Mouse (Mus musculus): ENCODE data around the gene Nnmt. TPM values are rescaled to one million over a fixed set of nuclear protein-coding genes. Genes with fewer than 3 reads are reported as not detected.

Nnmt gene
- total RNA-seq, 2 experiments from 2014 or later: 4.2 to 4.6 TPM

- DNase-seq: no peak
- intact Hi-C loops (cut with DNase I): no loop called here
Observed at GRCm38 (mm10) chr9:48638176-48638803, 33.3 kb upstream of the Nnmt start.

- DNase-seq: no peak
- intact Hi-C loops (cut with DNase I): no loop called here
Observed at GRCm38 (mm10) chr9:48637161-48637560, 32.2 kb upstream of the Nnmt start.

GRCm38 (mm10) chr9:48635576-48636350, 30.8 kb upstream of the Nnmt start:
- DNase-seq: peak in 1 of 2 experiments; percentile 0
- intact Hi-C loops (cut with DNase I): no loop called here

- no peak for DNase-seq
- intact Hi-C loops (cut with DNase I): no loop called here
Observed at GRCm38 (mm10) chr9:48633147-48633546, 28.2 kb upstream of the Nnmt start.

- intact Hi-C loops (cut with DNase I): loop anchor here (2.0 to 10.0 kb wide), 4 partner anchors 32 to 354 kb away; no protein-coding TSS in a partner anchor
- no peak for DNase-seq
Observed at GRCm38 (mm10) chr9:48619268-48619667, 14.3 kb upstream of the Nnmt start.

GRCm38 (mm10) chr9:48618589-48618988, 13.6 kb upstream of the Nnmt start:
- DNase-seq: peak; percentile 76 to 78
- intact Hi-C loops (cut with DNase I): loop anchor here (2.0 to 10.0 kb wide), 4 partner anchors 32 to 354 kb away; no protein-coding TSS in a partner anchor

- intact Hi-C loops (cut with DNase I): loop anchor here (2.0 to 10.0 kb wide), 4 partner anchors 31 to 353 kb away; no protein-coding TSS in a partner anchor
- DNase-seq: peak; percentile 74 to 83
Observed at GRCm38 (mm10) chr9:48618111-48618510, 13.2 kb upstream of the Nnmt start.

- intact Hi-C loops (cut with DNase I): loop anchor here (2.0 to 10.0 kb wide), 4 partner anchors 31 to 353 kb away; no protein-coding TSS in a partner anchor
- peak in 1 of 2 experiments; percentile 28 for DNase-seq
Observed at GRCm38 (mm10) chr9:48617511-48618010, 12.6 kb upstream of the Nnmt start.

GRCm38 (mm10) chr9:48613221-48613620, 8.3 kb upstream of the Nnmt start:
- intact Hi-C loops (cut with DNase I): loop anchor here (10.0 kb wide), 1 partner anchor 348 kb away; no protein-coding TSS in a partner anchor
- no peak for DNase-seq

- intact Hi-C loops (cut with DNase I): loop anchor here (10.0 kb wide), 1 partner anchor 348 kb away; no protein-coding TSS in a partner anchor
- DNase-seq: no peak
Observed at GRCm38 (mm10) chr9:48612542-48612941, 7.6 kb upstream of the Nnmt start.

- no peak for DNase-seq
- intact Hi-C loops (cut with DNase I): loop anchor here (10.0 kb wide), 1 partner anchor 346 kb away; no protein-coding TSS in a partner anchor
Observed at GRCm38 (mm10) chr9:48611032-48611431, 6.1 kb upstream of the Nnmt start.

GRCm38 (mm10) chr9:48609734-48610133, 4.8 kb upstream of the Nnmt start:
- no peak for DNase-seq
- intact Hi-C loops (cut with DNase I): loop anchor here (10.0 kb wide), 1 partner anchor 345 kb away; no protein-coding TSS in a partner anchor

- intact Hi-C loops (cut with DNase I): no loop called here
- DNase-seq: no peak
Observed at GRCm38 (mm10) chr9:48607417-48607816, 2.5 kb upstream of the Nnmt start.

GRCm38 (mm10) chr9:48606171-48606570, 1.2 kb upstream of the Nnmt start:
- DNase-seq: peak in 1 of 2 experiments; percentile 21
- intact Hi-C loops (cut with DNase I): no loop called here

- intact Hi-C loops (cut with DNase I): no loop called here
- DNase-seq: no peak
Observed at GRCm38 (mm10) chr9:48605697-48606096, 744 bp upstream of the Nnmt start.

GRCm38 (mm10) chr9:48604226-48604625, 727 bp downstream of the Nnmt start:
- intact Hi-C loops (cut with DNase I): no loop called here
- DNase-seq: no peak

GRCm38 (mm10) chr9:48600881-48601280, 4.1 kb downstream of the Nnmt start:
- no peak for DNase-seq
- intact Hi-C loops (cut with DNase I): no loop called here

GRCm38 (mm10) chr9:48600066-48600465, 4.9 kb downstream of the Nnmt start:
- intact Hi-C loops (cut with DNase I): no loop called here
- DNase-seq: no peak

GRCm38 (mm10) chr9:48597494-48597893, 7.5 kb downstream of the Nnmt start:
- no peak for DNase-seq
- intact Hi-C loops (cut with DNase I): no loop called here

GRCm38 (mm10) chr9:48596924-48597323, 8.0 kb downstream of the Nnmt start:
- no peak for DNase-seq
- intact Hi-C loops (cut with DNase I): no loop called here

- intact Hi-C loops (cut with DNase I): no loop called here
- no peak for DNase-seq
Observed at GRCm38 (mm10) chr9:48593915-48594314, 11.0 kb downstream of the Nnmt start.
